Mouse (Mus musculus): ENCODE results near the gene Cartpt.
"Not testable (repeated sequence)": the region's sequence is repeated elsewhere in the genome, so short reads cannot be mapped to it uniquely, and the experiment has no call there.

The Cartpt gene

DNA sequence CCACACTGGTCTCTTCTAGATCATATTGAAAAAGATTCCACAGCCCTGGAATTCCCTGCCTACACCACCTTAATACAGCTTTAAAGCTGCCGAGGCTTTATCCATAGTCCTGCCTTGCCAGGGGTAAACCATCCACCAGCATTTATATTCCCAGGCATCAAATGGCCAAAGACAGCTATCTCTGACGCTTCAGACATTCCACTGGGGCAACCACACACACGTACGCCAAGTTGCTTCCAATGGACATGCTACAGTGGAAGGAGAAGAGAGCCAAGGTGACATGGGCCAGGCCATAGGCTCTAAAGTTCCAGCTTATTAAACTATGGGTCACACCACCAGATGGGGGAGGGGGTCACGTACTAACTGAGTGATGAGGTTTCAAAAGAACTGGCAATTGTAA, 45.7 kb downstream of the Cartpt start:
- DNase-seq (ENCODE audit: low read depth) = no peak

GRCm38 (mm10) chr13:99853131-99853530, 47.8 kb downstream of the Cartpt start:
- no peak for DNase-seq (ENCODE audit: low read depth)

DNA sequence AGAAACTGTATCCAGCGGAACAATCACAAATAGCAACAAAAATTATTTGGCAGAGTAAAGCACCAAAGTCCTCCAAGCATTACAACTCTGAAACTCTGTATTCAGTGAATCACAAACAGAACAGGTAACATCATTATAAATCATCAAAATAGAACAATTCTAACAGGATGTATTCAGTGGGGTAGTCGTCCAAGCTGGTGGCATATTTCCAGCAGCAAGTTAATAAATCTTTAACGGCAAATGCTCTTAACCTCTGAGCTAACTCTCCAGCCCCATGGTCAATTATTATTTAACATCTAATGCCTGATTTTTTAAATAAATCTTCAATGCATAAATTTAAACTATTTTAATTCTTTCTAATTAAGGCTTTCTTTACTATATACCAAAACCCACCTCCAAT, 48.5 kb downstream of the Cartpt start:
- DNase-seq (ENCODE audit: low read depth) = not testable (repeated sequence)

DNA sequence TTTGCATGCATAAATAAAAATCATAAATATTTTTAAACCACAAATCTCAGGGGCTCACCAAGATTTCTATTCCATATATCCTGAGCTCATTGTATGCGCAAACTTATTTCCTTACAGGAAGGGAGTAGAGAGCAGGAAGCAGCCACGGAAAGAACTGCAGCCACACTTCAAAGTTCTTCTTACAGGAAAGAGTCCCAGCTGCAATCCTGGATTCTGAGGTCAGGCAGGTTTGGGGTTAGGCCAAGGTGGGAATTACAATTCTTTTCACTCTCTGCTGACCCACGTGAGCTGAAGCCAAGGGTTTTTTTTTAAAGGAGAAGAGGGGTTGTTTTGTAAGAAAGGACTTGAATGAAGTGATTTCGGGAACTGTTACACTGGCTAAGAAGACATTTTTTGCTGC, 49.9 kb downstream of the Cartpt start:
- no peak for DNase-seq (ENCODE audit: low read depth)

GRCm38 (mm10) chr13:99849597-99849996, 51.3 kb downstream of the Cartpt start:
- no peak for DNase-seq (ENCODE audit: low read depth)

Measured in c-Kit-positive CD71-negative TER-119-negative erythroid progenitor cells, embryonic 14.5 days (primary cell).